Mouse (Mus musculus): ENCODE data around the gene Man1c1. TPM values are rescaled to one million over a fixed set of nuclear protein-coding genes. Genes with fewer than 3 reads are reported as not detected.
A peak's percentile ranks its signal among the peaks of the same experiment; 100 is the strongest.

Man1c1 gene
- polyA plus RNA-seq, 1 experiment from 2014 or later, result 4.1 TPM

DNA sequence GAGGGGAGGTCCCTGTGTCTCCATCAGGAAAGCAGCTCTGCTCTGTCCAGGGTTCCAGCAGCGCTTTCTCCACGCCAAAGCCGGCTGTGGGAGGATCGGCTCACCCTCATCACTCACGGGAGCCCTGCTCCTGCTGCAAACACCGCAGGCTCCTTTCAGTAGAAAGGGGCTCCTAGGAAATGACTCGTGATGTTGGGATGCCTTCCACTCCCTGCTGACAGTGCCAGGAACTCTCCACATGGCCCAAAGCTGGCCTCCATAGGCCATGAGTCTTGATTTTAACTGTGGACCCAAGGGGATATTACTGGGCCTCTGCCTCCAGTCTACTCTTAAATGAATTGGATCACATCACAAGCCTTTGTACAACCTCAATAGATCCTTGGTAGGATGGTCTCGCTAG lies 134.3 kb downstream of the Man1c1 start:
- Histone ChIP-seq H3K36me3 (peaks cover 12% of the 10 kb centered on the region), H3K4me1 (replicated peaks) (peaks cover 27% of the 10 kb centered on the region), H3K4me3 (no peak overlapping the region), H3K27ac (no peak overlapping the region), H3K27me3 (ENCODE audit: insufficient read depth, poor library complexity, severe bottlenecking) (no peaks in the 10 kb centered on the region), H3K9me3 (0 out of 2 replicates have a peak, but pooled peaks cover 3% of the 10 kb centered on the region)
- DNase-seq (ENCODE audit: low spot score), result no peak
- 77% methylated on average over 8 of the region's 8 CpGs for WGBS

DNA sequence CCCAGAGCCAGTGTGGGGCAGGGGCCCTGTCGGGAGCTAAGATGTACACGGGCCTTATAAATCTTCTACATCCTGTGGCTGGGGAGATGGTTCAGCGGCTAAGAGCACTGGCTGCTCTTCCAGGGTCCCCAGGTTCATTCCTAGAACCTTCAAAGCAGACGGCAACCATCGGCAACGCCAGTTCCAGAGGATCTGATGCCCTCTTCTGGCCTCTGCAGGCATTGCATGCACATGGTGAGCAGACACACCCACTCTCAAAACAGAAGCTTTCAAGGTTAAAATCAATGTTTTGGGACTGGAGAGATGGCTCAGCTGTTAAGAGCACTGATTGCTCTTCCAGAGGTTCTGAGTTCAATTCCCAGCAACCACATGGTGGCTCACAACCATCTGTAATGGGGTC lies 134.9 kb downstream of the Man1c1 start:
- peaks cover 19% of the 10 kb centered on the region for H3K36me3 ChIP-seq
- 79% methylated on average over 6 of the region's 6 CpGs for WGBS
- no peak overlapping the region for H3K4me3 ChIP-seq
- H3K27me3 ChIP-seq (ENCODE audit: insufficient read depth, poor library complexity, severe bottlenecking), result no peaks in the 10 kb centered on the region
- no peak for DNase-seq (ENCODE audit: low spot score)
- H3K27ac ChIP-seq, result no peak overlapping the region
- peaks cover 27% of the 10 kb centered on the region for H3K4me1 ChIP-seq (replicated peaks)
- 0 out of 2 replicates have a peak, but pooled peaks cover 3% of the 10 kb centered on the region for H3K9me3 ChIP-seq

DNA sequence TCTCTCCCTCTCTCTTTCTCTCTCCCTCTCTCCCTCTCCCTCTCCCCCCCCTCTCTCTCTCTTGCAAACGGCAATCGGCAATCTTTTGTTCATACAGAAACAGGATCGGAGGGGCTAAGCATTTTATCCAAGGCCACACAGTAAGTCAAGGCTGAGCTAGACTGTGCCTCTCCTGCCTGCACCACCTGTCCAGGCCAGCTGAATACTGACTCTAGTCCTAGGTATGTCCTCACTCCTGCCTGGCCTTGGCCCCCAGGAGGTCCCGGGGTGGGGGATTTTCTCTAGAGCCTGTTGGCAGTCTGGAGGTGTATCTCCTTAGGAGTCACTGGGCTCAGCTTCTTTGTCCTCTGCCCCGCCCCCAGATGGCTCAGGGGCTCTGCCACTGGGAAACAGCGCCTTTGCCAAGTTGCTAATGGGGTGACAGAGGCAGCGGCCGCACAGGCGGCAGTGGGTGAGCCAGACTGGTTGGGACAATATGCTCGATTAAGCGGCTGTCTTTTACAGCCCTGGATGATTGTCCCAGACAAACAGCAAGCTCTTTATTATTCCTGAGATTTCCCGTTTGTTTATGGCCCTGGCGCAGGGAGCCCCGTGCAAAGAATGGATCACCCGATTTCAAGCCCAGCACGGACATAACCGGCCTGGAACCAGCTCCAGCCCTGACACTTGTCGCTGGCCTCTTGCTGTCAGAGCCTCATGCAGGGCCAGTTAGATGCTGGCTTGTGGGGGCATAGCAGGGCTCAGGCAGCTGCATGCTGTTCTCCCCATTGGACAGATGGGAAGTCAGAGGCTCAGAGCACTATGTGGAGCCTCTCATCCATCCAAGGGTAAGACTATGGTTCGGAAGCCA lies 136.5 kb downstream of the Man1c1 start:
- no peak overlapping the region for H3K4me3 ChIP-seq
- H3K9me3 ChIP-seq, result no peaks in the 10 kb centered on the region
- no peak for DNase-seq (ENCODE audit: low spot score)
- H3K27ac ChIP-seq, result peak overlapping the region; percentile 50; the same call in 1 of the 2 replicates
- H3K36me3 ChIP-seq, result peaks cover 24% of the 10 kb centered on the region
- 31% methylated on average over 19 of the region's 19 CpGs for WGBS
- H3K27me3 ChIP-seq (ENCODE audit: insufficient read depth, poor library complexity, severe bottlenecking), result no peaks in the 10 kb centered on the region
- H3K4me1 ChIP-seq (replicated peaks), result peaks cover 24% of the 10 kb centered on the region

DNA sequence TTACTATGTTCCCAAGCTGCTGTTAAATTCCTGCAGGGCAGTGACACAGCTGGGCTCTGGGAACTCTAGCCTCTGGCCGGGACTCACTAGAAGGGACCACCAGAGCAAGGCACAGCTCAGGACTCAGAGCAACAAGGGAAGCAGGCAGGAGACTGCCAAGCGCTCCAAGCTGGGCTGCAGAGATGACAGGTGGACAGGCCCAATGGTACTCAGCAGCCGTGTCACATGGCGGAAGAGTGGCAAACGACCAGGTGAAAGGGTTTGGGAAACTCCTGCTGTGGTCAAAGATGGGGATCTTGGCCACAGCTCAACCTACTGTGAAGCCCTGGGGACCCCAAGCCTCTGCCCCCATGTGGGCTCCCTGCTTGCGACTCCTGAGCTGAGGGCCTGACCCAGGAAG lies 140.0 kb downstream of the Man1c1 start:
- Histone ChIP-seq H3K4me1 (replicated peaks) (peaks cover 13% of the 10 kb centered on the region), H3K9me3 (no peaks in the 10 kb centered on the region), H3K4me3 (no peak overlapping the region), H3K27me3 (ENCODE audit: insufficient read depth, poor library complexity, severe bottlenecking) (no peaks in the 10 kb centered on the region), H3K36me3 (peaks cover 28% of the 10 kb centered on the region), H3K27ac (no peak overlapping the region)
- DNase-seq (ENCODE audit: low spot score), result no peak
- WGBS, result 82% methylated on average over 6 of the region's 6 CpGs

DNA sequence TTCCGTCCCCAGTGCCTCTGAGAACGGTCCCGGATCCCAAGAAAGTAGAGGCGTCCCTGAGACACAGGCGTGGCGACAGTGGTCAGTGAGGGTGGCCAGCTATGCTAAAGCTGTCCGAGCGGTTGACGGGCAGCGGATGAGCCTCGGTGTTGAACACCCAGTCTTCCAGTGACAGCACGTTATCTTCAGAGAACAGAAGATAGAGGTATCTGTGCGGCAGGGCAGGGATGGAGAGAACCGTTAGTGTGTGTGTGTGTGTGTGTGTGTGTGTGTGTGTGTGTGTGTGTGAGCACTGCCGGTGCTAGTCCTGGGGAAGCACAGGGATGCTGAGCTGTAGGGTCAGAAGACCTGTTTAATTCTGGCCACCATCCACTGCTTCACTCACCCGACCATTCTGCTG lies 140.5 kb downstream of the Man1c1 start:
- H3K9me3 ChIP-seq, result no peaks in the 10 kb centered on the region
- no peaks in the 10 kb centered on the region for H3K27me3 ChIP-seq (ENCODE audit: insufficient read depth, poor library complexity, severe bottlenecking)
- peaks cover 28% of the 10 kb centered on the region for H3K36me3 ChIP-seq
- H3K27ac ChIP-seq, result no peak overlapping the region
- WGBS, result 90% methylated on average over 16 of the region's 16 CpGs
- peaks cover 17% of the 10 kb centered on the region for H3K4me1 ChIP-seq (replicated peaks)
- H3K4me3 ChIP-seq, result no peak overlapping the region
- no peak for DNase-seq (ENCODE audit: low spot score)

DNA sequence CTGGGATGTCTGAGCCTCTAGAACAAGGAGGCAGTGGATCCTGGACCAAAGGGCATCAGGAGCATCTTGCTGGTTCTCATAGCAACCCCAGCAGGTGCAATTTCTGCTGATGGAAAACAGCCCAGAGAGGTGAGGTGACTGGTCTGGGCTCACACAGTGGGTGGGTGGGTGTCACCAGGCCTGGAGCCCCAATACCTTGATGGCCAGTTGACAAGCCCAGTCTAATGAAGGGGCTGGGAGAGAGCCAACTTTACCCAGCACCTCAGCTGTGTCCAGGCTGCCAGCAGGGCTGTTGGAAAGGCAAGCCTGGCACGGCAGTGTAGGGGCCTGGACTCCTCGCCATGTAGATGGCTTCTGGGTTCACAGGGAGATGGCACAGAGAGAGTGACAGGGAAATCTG lies 142.1 kb downstream of the Man1c1 start:
- no peak overlapping the region for H3K4me3 ChIP-seq
- no peaks in the 10 kb centered on the region for H3K9me3 ChIP-seq
- no peak for DNase-seq (ENCODE audit: low spot score)
- H3K27ac ChIP-seq, result no peak overlapping the region
- no peaks in the 10 kb centered on the region for H3K27me3 ChIP-seq (ENCODE audit: insufficient read depth, poor library complexity, severe bottlenecking)
- 91% methylated on average over 2 of the region's 2 CpGs for WGBS
- peaks cover 28% of the 10 kb centered on the region for H3K36me3 ChIP-seq
- H3K4me1 ChIP-seq (replicated peaks), result peaks cover 18% of the 10 kb centered on the region

DNA sequence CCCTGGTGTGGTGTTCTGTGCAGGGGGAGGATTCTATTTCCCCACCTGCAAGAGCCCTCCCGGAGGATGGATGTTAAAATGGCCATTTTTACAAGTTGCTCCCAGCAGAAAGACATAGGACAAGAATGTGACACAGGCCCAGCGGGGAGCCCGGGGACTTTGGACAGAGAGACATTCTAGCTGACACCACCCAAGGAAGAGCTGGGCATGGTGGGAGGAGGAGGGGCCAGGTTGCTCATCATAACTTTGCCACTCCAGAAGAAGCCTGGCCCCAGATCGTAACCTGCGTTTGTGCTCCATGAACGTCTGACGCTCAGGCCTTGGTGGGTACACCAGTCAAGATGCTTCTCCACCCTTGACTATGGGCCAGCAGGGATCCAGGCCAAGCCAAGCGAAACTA lies 143.4 kb downstream of the Man1c1 start:
- no peak overlapping the region for H3K27ac ChIP-seq
- H3K9me3 ChIP-seq, result no peaks in the 10 kb centered on the region
- DNase-seq (ENCODE audit: low spot score), result no peak
- no peaks in the 10 kb centered on the region for H3K27me3 ChIP-seq (ENCODE audit: insufficient read depth, poor library complexity, severe bottlenecking)
- H3K4me1 ChIP-seq (replicated peaks), result peaks cover 25% of the 10 kb centered on the region
- no peak overlapping the region for H3K4me3 ChIP-seq
- WGBS, result 90% methylated on average over 8 of the region's 8 CpGs
- H3K36me3 ChIP-seq, result peaks cover 23% of the 10 kb centered on the region

DNA sequence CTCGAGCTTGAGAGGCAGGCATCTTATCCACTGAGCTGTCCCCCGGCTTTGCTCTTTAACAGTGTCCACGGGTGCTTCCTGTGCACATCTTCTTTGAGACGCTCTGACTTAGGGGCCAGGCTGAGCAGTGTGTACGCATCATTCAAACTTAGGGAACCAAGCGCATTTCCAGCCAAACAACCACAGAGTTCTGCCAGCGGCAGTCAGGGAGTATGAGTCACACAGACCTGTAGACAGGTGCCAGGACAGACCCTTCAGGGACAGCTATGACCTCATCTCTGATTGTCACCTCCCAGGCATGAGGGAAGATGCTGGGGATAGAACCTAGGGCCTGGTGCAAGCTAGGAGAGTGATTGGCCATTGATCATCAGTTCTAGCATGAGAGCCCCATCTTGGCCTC lies 144.9 kb downstream of the Man1c1 start:
- DNase-seq (ENCODE audit: low spot score), result no peak
- 86% methylated on average over 7 of the region's 7 CpGs for WGBS
- Histone ChIP-seq H3K36me3 (peaks cover 9% of the 10 kb centered on the region; the same call in 1 of the 2 replicates), H3K9me3 (no peaks in the 10 kb centered on the region), H3K4me3 (no peak overlapping the region), H3K27ac (no peak overlapping the region), H3K4me1 (replicated peaks) (peaks cover 25% of the 10 kb centered on the region), H3K27me3 (ENCODE audit: insufficient read depth, poor library complexity, severe bottlenecking) (no peaks in the 10 kb centered on the region)

DNA sequence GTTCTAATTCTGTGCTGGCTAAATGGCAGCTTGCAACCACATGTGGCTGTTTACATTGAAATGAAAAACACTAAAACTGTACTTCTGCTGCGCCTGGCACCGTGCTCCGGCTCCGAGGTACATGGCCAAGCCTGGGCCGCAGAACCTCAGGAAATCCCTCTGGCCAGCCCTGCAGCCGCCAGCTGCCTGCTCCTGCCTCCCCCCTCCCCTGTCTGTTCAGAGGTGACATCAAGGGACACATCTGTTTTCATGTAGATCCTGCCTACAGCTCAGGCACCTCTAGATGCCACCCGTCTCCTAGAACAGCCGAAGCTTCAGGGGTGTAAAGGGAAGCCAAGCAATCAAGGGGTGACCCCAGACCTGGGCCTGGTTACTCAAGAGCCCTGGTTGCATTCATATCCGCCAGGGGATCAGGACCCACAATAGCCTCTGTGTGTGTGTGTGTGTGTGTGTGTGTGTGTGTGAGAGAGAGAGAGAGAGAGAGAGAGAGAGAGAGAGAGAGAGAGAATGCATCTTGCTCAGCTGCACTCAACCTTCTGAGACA lies 145.4 kb downstream of the Man1c1 start:
- WGBS, result 55% methylated on average over 9 of the region's 9 CpGs
- Histone ChIP-seq H3K36me3 (peaks cover 4% of the 10 kb centered on the region; the same call in 1 of the 2 replicates), H3K27me3 (ENCODE audit: insufficient read depth, poor library complexity, severe bottlenecking) (no peaks in the 10 kb centered on the region), H3K9me3 (no peaks in the 10 kb centered on the region), H3K27ac (peak overlapping the region; percentile 62), H3K4me3 (no peak overlapping the region), H3K4me1 (replicated peaks) (peaks cover 25% of the 10 kb centered on the region)
- no peak for DNase-seq (ENCODE audit: low spot score)

DNA sequence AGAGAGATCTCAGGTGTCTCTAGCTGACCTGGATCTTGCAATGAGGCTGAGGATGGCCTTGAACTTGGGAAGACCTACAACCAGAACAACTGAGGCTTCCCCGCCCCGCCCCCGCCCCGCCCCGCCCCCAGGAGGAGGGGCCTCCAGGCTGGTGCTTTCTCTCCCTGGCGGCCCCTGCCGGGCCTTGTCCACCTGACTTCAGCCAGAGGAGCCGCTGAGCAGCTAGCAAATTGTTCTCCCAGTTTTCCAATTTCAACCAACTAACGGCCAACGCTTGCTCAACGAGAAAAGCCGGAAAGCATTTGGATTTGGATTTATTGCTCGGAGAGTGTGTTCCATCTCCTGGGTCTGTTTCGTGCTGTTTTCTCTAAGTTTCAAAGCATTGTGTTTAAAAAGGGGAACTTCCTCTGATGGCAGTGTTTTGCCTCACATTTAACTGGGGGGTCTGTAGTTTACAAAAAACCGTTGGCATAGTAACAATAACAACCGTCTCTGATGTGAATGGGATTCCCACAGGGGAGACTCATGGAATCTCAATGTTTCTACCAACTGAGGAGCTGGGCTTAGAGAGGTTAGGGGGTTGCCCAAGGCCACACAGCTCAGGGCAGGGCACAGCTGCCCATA lies 146.4 kb downstream of the Man1c1 start:
- no peaks in the 10 kb centered on the region for H3K9me3 ChIP-seq
- no peaks in the 10 kb centered on the region for H3K27me3 ChIP-seq (ENCODE audit: insufficient read depth, poor library complexity, severe bottlenecking)
- peaks cover 25% of the 10 kb centered on the region for H3K4me1 ChIP-seq (replicated peaks)
- WGBS, result 14% methylated on average over 16 of the region's 16 CpGs
- no peak overlapping the region for H3K4me3 ChIP-seq
- peak overlapping the region; percentile 62; the same call in 1 of the 2 replicates for H3K27ac ChIP-seq
- DNase-seq (ENCODE audit: low spot score), result peak; percentile 54
- peaks cover 4% of the 10 kb centered on the region; the same call in 1 of the 2 replicates for H3K36me3 ChIP-seq

DNA sequence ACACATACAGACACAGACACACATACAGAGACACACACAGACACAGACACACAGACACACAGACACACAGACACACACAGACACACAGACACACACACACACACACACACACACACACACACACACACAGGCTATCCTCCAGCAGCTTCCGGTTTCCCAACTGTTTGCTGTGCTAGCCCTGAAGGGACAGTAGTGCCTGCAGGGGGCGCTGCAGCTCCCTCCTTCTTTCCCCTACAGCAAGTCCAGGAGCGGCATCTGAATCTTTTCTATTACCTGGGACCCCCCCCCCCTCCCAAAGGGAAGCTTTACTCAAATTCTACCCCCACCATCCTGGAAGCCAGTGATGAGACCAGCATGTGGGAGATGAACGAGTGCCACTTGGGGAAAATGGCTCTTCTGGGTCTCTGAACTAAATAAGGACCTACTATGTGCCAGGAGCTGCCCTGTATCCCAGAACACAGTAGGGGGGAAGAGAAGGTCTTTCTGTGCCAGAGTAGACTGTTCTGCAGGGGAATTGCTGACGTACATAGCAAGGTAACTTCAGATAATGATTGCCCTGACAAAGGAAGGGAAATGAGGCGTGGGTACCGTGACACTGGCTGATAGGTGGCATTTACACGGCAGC lies 148.0 kb downstream of the Man1c1 start:
- WGBS, result 70% methylated on average over 8 of the region's 8 CpGs

DNA sequence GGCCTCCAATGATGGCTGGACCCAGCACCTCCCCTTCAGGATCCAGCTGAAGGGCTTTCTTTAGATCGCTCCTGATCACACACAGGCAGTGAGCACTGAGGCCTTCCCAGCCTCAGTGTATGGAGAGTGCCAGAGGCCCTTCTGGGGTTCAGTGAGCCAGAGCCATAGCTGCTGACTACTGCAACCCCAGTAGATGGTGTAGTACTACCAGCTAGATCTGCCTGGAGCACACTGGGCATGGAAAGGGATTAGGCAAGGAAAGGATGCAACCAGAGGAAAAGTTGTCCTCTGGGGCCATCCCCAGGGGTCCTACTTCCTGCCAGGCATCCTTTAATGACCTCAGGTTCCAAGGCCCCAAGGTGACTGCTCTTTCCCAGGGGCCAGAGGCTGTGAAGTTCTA lies 150.5 kb downstream of the Man1c1 start:
- H3K9me3 ChIP-seq, result peaks cover 10% of the 10 kb centered on the region
- H3K27me3 ChIP-seq (ENCODE audit: insufficient read depth, poor library complexity, severe bottlenecking), result no peaks in the 10 kb centered on the region
- peaks cover 24% of the 10 kb centered on the region for H3K36me3 ChIP-seq
- 70% methylated on average over 1 of the region's 1 CpGs for WGBS
- DNase-seq (ENCODE audit: low spot score), result no peak
- H3K27ac ChIP-seq, result 0 out of 2 replicates have a peak overlapping the region, but pooled peaks have one; percentile 8
- H3K4me3 ChIP-seq, result no peak overlapping the region
- H3K4me1 ChIP-seq (replicated peaks), result peaks cover 40% of the 10 kb centered on the region

More for the DNA sequence above, 148.0 kb downstream of the Man1c1 start:
- Histone ChIP-seq H3K4me3 (no peak overlapping the region), H3K9me3 (no peaks in the 10 kb centered on the region), H3K27me3 (ENCODE audit: insufficient read depth, poor library complexity, severe bottlenecking) (no peaks in the 10 kb centered on the region), H3K4me1 (replicated peaks) (peaks cover 35% of the 10 kb centered on the region), H3K27ac (no peak overlapping the region), H3K36me3 (0 out of 2 replicates have a peak, but pooled peaks cover 1% of the 10 kb centered on the region)
- DNase-seq (ENCODE audit: low spot score), result peak; percentile 35

Data from hindbrain, embryonic 10.5 days (tissue).